Mouse (Mus musculus) bone marrow, adult 2 months (tissue): ENCODE measurements around the gene Il6st.

Experiments used
- CTCF ChIP-seq: fragments of 200-500 bp; IDR thresholded peaks from 2 replicates; pipeline ENCODE4 v1.5.1; 2011; ENCODE audit warnings: low read length, control low read depth; ENCODE audit not compliant: control insufficient read depth, insufficient read depth
- POLR2A ChIP-seq: fragments of 200-500 bp; IDR thresholded peaks from 2 replicates; pipeline ENCODE4 v1.6.1; 2011; ENCODE audit warnings: low read depth, mild to moderate bottlenecking, control low read depth, low read length, borderline replicate concordance; ENCODE audit not compliant: control insufficient read depth

DNA sequence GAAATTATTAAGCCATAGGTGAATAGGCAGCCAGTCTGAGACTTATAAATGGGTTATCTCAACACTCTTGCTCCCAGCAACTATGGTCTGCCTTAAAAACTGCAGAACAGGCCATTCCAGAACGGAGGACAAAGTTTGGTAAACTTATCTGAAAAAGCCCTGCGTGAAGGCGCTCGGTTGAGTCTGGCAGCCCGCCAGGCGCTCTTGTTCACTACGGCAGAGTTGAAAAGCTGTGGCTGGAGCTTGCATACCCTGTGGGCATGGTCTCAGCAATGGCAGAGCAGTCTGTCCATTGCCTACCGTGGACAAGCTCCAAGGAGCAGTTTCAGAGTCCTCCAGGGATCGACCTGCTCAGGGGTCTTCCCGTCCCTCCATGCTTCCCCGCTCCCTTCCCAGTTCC, 47.4 kb downstream of the Il6st start:
- TF ChIP-seq POLR2A (no peak), CTCF (no peak)
